Mouse (Mus musculus): ENCODE measurements around the gene Gfod2. TPM values are rescaled to one million over a fixed set of nuclear protein-coding genes. Genes with fewer than 3 reads are reported as not detected.

Gfod2 gene
- total and polyA plus RNA-seq, 3 experiments: 7.0 to 8.3 TPM; not detected in 1

GRCm38 (mm10) chr8:105739216-105739615 is 19.2 kb downstream of the Gfod2 start:
- no peak overlapping the region for H3K27ac ChIP-seq (ENCODE audit: control insufficient read depth, low read depth, low read length)
- TF ChIP-seq TBP (IDR thresholded peaks at IDR 0.05; ENCODE audit: low read depth, low read length) (no peak), POLR2A (IDR thresholded peaks at IDR 0.05; ENCODE audit: control insufficient read depth in 1 of 2, insufficient read depth in 1 of 2, low read depth in 1 of 2, low read length in 2 of 2, poor library complexity in 1 of 2) (no peak), POLR2AphosphoS5 (IDR thresholded peaks at IDR 0.05; ENCODE audit: borderline replicate concordance, low read depth, low read length) (no peak), MAX (IDR thresholded peaks at IDR 0.05; ENCODE audit: low read length) (no peak), UBTF (IDR thresholded peaks at IDR 0.05; ENCODE audit: borderline replicate concordance, insufficient read depth, low read depth, low read length) (no peak), EP300 (IDR thresholded peaks at IDR 0.05; ENCODE audit: low read depth in 1 of 2, low read length in 2 of 2) (no peak)
- no peak overlapping the region for H3K4me3 ChIP-seq (ENCODE audit: control insufficient read depth in 1 of 2, insufficient read depth in 1 of 2, low read depth in 2 of 2, low read length in 2 of 2)
- no peaks in the 10 kb centered on the region for H3K36me3 ChIP-seq (ENCODE audit: control insufficient read depth in 1 of 2, insufficient read depth in 2 of 2, low read length in 2 of 2)
- H3K4me1 ChIP-seq (ENCODE audit: control insufficient read depth in 1 of 2, insufficient read depth in 2 of 2, low read length in 2 of 2): no peaks in the 10 kb centered on the region
- DNase-seq (ENCODE audit: low read depth, low spot score): no peak
- H3K9me3 ChIP-seq (replicated peaks; ENCODE audit: insufficient read depth, low read length): no peaks in the 10 kb centered on the region
- H3K9ac ChIP-seq (ENCODE audit: control insufficient read depth, low read depth, low read length, poor library complexity, severe bottlenecking): no peak overlapping the region
- H3K27me3 ChIP-seq (ENCODE audit: control insufficient read depth in 1 of 2, insufficient read depth in 2 of 2, low read length in 2 of 2): no peaks in the 10 kb centered on the region
- H3K79me2 ChIP-seq (ENCODE audit: control insufficient read depth, insufficient read depth, low read length, poor library complexity): no peaks in the 10 kb centered on the region

- H3K36me3 ChIP-seq (ENCODE audit: control insufficient read depth in 1 of 2, insufficient read depth in 2 of 2, low read length in 2 of 2): peaks cover 0 to 4% of the 10 kb centered on the region in 2 experiments; a peak in 2 of 4 replicates
- H3K4me3 ChIP-seq (ENCODE audit: control insufficient read depth in 1 of 2, insufficient read depth in 1 of 2, low read depth in 2 of 2, low read length in 2 of 2): no peak overlapping the region
- peak; percentile 91 for TF ChIP-seq RCOR1 (IDR thresholded peaks at IDR 0.05; ENCODE audit: low read depth, low read length)
- peak; percentile 67 to 80 for TF ChIP-seq EP300 (IDR thresholded peaks at IDR 0.05; ENCODE audit: low read depth in 1 of 2, low read length in 2 of 2)
- TF ChIP-seq TCF12 (IDR thresholded peaks at IDR 0.05; ENCODE audit: low read depth, low read length): peak; percentile 74
- TF ChIP-seq ZMIZ1 (IDR thresholded peaks at IDR 0.05; ENCODE audit: low read depth, low read length): no peak
- no peak for TF ChIP-seq ETS1 (IDR thresholded peaks at IDR 0.05; ENCODE audit: low read depth, low read length)
- TF ChIP-seq MAFK (IDR thresholded peaks at IDR 0.05; ENCODE audit: borderline replicate concordance, low read depth, low read length): no peak
- no peak for TF ChIP-seq CHD2 (IDR thresholded peaks at IDR 0.05; ENCODE audit: low read length)
- TF ChIP-seq GATA1 (IDR thresholded peaks at IDR 0.05; ENCODE audit: low read depth, low read length): peak; percentile 70
- TF ChIP-seq HCFC1 (IDR thresholded peaks at IDR 0.05; ENCODE audit: low read depth, low read length): no peak
- TF ChIP-seq CHD1 (IDR thresholded peaks at IDR 0.05; ENCODE audit: low read depth, low read length): no peak
- no peak for TF ChIP-seq NRF1 (IDR thresholded peaks at IDR 0.05; ENCODE audit: insufficient read depth, low read depth, low read length, poor library complexity, severe bottlenecking)
- TF ChIP-seq RAD21 (IDR thresholded peaks at IDR 0.05; ENCODE audit: low read depth, low read length): no peak
- no peak for TF ChIP-seq KAT2A (conservative IDR thresholded peaks at IDR 0.05; ENCODE audit: low read depth, low read length)
- no peak for TF ChIP-seq MEF2A (IDR thresholded peaks at IDR 0.05; ENCODE audit: extremely low read depth, insufficient replicate concordance, low read depth, low read length, poor library complexity, severe bottlenecking)
- TF ChIP-seq ZC3H11A (IDR thresholded peaks at IDR 0.05; ENCODE audit: low read depth, low read length): no peak
- no peak for TF ChIP-seq UBTF (IDR thresholded peaks at IDR 0.05; ENCODE audit: borderline replicate concordance, insufficient read depth, low read depth, low read length)
- H3K27ac ChIP-seq (ENCODE audit: control insufficient read depth, low read depth, low read length): no peak overlapping the region
- no peaks in the 10 kb centered on the region for H3K27me3 ChIP-seq (ENCODE audit: control insufficient read depth in 1 of 2, insufficient read depth in 2 of 2, low read length in 2 of 2)
- DNase-seq (ENCODE audit: low read depth, low spot score): peak; percentile 43
- peaks cover 2 to 11% of the 10 kb centered on the region in 2 experiments; a peak in 3 of 4 replicates for H3K4me1 ChIP-seq (ENCODE audit: control insufficient read depth in 1 of 2, insufficient read depth in 2 of 2, low read length in 2 of 2)
- H3K79me2 ChIP-seq (ENCODE audit: control insufficient read depth, insufficient read depth, low read length, poor library complexity): no peaks in the 10 kb centered on the region
- no peaks in the 10 kb centered on the region for H3K9me3 ChIP-seq (replicated peaks; ENCODE audit: insufficient read depth, low read length)
- no peak overlapping the region for H3K9ac ChIP-seq (ENCODE audit: control insufficient read depth, low read depth, low read length, poor library complexity, severe bottlenecking)
These were observed 26.3 kb downstream of the Gfod2 start for GRCm38 (mm10) chr8:105732186-105732585.
